Mouse (Mus musculus) macrophage (primary cell): Measurements from ENCODE around the gene Nlrp4e. TPM values are rescaled to one million over a fixed set of nuclear protein-coding genes. Genes with fewer than 3 reads are reported as not detected.
"Not testable (repeated sequence)": the region's sequence is repeated elsewhere in the genome, so short reads cannot be mapped to it uniquely, and the experiment has no call there.

Source experiments
- H3K27ac ChIP-seq: fragments of 350-480 bp; formaldehyde crosslinking; 2 replicates; pipeline ENCODE4 v1.9.0; 2021
- H3K36me3 ChIP-seq: fragments of 350-480 bp; formaldehyde crosslinking; 2 replicates; pipeline ENCODE4 v1.9.0; 2021; ENCODE audit errors: inconsistent target
- H3K4me3 ChIP-seq: fragments of 350-480 bp; formaldehyde crosslinking; 2 replicates; pipeline ENCODE4 v1.9.0; 2021; ENCODE audit errors: inconsistent target
- H3K79me2 ChIP-seq: fragments of 350-480 bp; formaldehyde crosslinking; 2 replicates; pipeline ENCODE4 v1.9.0; 2021; ENCODE audit errors: inconsistent target
- WGBS: methylation state at CpG from one replicate; pipeline ENCODE4 v1.1.7; 2026; ENCODE audit warnings: inconsistent platforms; ENCODE audit not compliant: missing documents; 5-methylcytosine and 5-hydroxymethylcytosine counted together
- polyA plus RNA-seq: library from polyadenylated mRNA; stranded (reverse); fragments of 250-400 nt; gene quantifications from 3 replicates; pipeline ENCODE4 v1.2.4, GENCODE M21; 2018; ENCODE audit warnings: inconsistent platforms
- total RNA-seq, 78 experiments: library from RNA; depleted of rRNA; stranded (reverse); fragments of 250-400 nt; gene quantifications; 1 replicate in 9 of 78; 2 replicates in 24 of 78; 3 replicates in 43 of 78; 4 replicates in 2 of 78; pipeline ENCODE4 v1.2.4; 2018; ENCODE audit warnings: inconsistent platforms in 56 of 78

Gene Nlrp4e
- total RNA-seq (2018; cell fraction: chromatin; rRNA removed) = not detected
- total RNA-seq (2018; cell fraction: cytosol; rRNA removed) = not detected
- total RNA-seq (2018; cell fraction: nucleus; rRNA removed) = not detected
- polyA plus RNA-seq = not detected in 3 replicates

DNA sequence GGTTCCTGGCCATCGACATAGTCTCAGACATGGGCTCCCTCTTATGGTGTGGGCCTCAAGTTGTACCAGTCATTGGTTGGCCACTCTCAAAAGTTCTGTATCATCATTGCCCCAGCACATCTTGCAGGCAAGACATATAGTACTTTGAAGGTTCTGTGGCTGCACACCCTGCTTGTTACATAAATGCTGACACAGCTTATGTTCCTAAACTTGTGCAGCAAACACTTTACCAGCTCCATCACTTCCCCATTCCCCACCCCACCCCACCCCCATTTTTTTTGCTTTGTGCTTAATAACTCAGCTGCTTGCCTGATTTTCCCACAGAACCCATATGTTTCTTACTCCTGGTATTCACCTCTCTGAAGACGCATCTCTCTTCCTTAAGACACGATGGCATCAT, at the start of gene Nlrp4e:
Gene Nlrp4e (plus strand): TSS at position 301 of the 400 bp plus-strand sequence.
- H3K79me2 ChIP-seq, H3K27ac ChIP-seq, H3K4me3 ChIP-seq, H3K36me3 ChIP-seq: not testable (repeated sequence)
- 80% methylated on average over 1 of the region's 3 CpGs for WGBS

DNA sequence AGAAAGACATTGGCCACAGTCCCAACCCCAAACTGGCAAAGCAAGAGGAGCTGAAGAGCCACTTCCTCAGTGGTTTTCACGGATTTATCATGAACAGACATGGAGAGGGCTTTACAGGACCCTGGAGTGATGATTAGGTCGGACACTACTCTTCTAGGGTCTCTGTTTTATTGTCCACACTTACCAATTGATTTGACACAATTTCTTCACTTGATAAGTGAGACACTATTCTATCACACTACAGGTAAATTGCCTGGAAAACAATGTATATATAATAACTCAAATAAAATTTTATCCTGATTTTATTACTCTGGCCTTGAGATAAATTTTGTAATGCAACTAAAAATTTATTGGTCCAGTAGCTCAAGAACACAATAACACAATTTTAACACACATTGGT, 49.4 kb upstream of the Nlrp4e start, which contains the start of gene Vmn1r166:
Gene Vmn1r166 (minus strand): TSS at position 101 of the 400 bp plus-strand sequence.
- not testable (repeated sequence) for H3K4me3 ChIP-seq, H3K36me3 ChIP-seq, H3K27ac ChIP-seq, H3K79me2 ChIP-seq
- no CpG with 5 or more reads among the region's 2 CpGs for WGBS

DNA sequence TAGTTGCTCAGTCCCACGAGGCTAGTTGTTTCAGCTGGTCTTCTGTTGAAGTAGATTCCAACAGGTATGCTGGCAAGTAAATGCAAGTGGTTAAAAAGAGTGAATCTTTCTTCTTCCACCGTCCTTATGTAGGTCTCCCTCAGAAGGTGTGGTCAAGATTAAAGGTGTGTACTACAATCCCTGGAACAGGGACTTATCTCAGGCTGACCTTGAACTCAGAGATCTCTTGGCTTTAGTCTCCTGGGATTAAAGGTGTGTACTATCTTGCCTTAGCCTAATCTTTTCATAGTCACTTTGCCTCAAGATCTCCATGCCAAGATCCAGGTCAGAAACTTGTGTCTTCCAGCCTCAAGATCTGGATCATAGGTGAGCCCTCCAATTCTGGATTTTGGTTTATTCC, 22.2 kb upstream of the Nlrp4e start, which contains the start of gene Gm6902:
Gene Gm6902 (minus strand): TSS at position 101 of the 400 bp plus-strand sequence.
- not testable (repeated sequence) for H3K36me3 ChIP-seq, H3K4me3 ChIP-seq, H3K79me2 ChIP-seq, H3K27ac ChIP-seq
- WGBS = no CpG with 5 or more reads among the region's 2 CpGs

DNA sequence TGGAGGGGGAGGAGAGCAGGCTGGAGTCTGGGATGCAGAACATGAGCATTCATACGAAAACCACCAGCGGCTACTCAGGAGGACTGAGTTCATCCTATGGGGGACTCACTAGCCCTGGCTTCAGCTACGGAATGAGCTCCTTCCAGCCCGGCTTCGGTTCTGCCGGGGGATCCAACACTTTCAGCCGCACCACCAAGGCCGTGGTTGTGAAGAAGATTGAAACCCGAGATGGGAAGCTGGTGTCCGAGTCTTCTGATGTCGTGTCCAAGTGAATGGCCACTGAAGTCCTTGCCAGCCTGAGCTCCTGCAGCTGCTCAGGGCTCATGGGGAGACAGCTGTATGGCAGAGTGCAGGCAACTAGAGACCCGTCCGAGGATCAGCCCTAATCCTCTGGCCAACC, 57.3 kb downstream of the Nlrp4e start:
- not testable (repeated sequence) for H3K27ac ChIP-seq, H3K36me3 ChIP-seq, H3K79me2 ChIP-seq, H3K4me3 ChIP-seq
- WGBS = 91% methylated on average over 4 of the region's 13 CpGs

DNA sequence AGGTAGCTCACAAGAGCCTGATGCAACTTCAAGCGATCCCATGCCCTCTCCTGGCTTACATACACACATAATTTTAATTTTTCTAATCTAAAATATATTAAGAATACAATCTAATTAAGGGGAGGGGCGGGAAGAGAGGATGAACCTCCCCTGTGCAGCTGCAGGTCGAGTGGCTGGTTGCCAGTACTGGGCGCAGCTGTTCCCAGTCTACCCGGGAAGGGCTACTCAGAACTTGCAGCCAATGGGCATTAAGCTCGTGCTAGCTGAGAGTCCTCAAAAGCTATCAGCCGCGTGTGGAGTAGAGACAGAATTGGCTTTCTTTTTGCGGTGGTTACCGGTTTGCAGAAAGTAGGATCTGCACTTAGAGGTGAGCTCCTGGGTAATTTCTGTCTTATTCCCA, 84.6 kb downstream of the Nlrp4e start, which contains the start of gene Nlrp5:
Gene Nlrp5 (plus strand): TSS at position 301 of the 400 bp plus-strand sequence.
- H3K4me3 ChIP-seq = no peak within 1 kb of the TSS
- no peaks in the 10 kb centered on the region for H3K79me2 ChIP-seq
- 73% methylated on average over 10 of the region's 10 CpGs for WGBS
- no peaks in the 10 kb centered on the region for H3K36me3 ChIP-seq
- no peak within 1 kb of the TSS for H3K27ac ChIP-seq

Other genes starting within 250 kb of the Nlrp4e start
- not detected in 3 replicates for gene Vmn1r163, start 245.7 kb upstream of the Nlrp4e start, polyA plus RNA-seq
- gene Gm8720, start 233.7 kb upstream of the Nlrp4e start, polyA plus RNA-seq = not detected in 3 replicates
- not detected in 3 replicates for gene Gm10662, start 156.7 kb upstream of the Nlrp4e start, polyA plus RNA-seq
- not detected in 3 replicates for gene Vmn1r165, start 83.9 kb upstream of the Nlrp4e start, polyA plus RNA-seq
- not detected in 3 replicates for gene Vmn1r166, start 49.5 kb upstream of the Nlrp4e start, polyA plus RNA-seq
- not detected in 3 replicates for gene Gm6902, start 22.3 kb upstream of the Nlrp4e start, polyA plus RNA-seq
- not detected in 3 replicates for gene Nlrp5, start 84.7 kb downstream of the Nlrp4e start, polyA plus RNA-seq
- not detected in 3 replicates for gene Vmn1r167, start 206.0 kb downstream of the Nlrp4e start, polyA plus RNA-seq
- not detected in 3 replicates for gene Vmn1r168, start 238.5 kb downstream of the Nlrp4e start, polyA plus RNA-seq